Mouse (Mus musculus): Measurements from ENCODE around the gene Hoxc9. TPM values are rescaled to one million over a fixed set of nuclear protein-coding genes. Genes with fewer than 3 reads are reported as not detected.

Gene Hoxc9
- polyA plus RNA-seq, 1 experiment = not detected

DNA sequence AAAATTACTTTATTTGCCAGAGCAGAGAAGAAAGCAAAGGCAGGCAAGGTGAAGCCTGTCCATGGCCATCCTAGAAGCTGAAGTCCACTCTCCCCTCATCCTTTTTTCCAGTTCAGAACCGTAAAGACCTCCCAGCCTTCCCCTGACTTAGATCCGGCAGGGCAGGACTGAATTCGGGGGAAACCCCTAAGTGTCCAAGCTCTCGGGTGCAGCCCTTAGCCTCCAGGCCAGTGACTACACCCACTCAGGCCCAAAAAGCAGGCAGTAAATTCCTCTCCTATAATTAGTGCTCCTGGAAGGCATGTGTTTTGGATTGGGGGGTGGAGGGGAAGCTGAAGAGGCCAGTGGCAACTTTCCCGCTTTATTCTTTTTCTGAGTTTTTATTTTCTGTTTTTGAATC is 29.6 kb downstream of the Hoxc9 start:
- TF ChIP-seq POLR2A (IDR thresholded peaks at IDR 0.05; ENCODE audit: borderline replicate concordance, extremely low read depth, insufficient read depth, insufficient read length, poor library complexity, severe bottlenecking) = no peak
- TF ChIP-seq CTCF (IDR thresholded peaks at IDR 0.05; ENCODE audit: borderline replicate concordance, extremely low read depth, insufficient read depth, insufficient read length) = no peak
- DNase-seq (ENCODE audit: low read depth) = no peak

DNA sequence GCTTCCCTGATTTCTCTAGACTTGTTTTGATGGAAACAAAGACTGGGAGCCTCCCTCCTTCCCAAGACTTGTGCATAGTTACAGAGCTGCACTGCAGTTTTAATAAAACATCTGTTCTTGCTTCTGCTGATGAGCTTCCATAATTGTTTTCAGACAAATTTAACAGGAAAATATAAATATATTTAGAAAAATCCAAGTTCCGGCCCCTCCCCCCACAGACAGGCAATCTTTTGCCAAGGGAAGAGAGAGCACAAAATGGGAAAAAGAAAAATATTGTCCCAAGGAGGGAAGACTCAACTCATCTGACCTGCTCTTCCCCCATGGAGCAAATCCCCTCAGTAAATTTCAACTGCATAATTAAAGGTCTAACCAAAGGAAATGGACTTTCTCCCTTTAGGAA is 30.1 kb downstream of the Hoxc9 start:
- no peak for DNase-seq (ENCODE audit: low read depth)
- TF ChIP-seq CTCF (IDR thresholded peaks at IDR 0.05; ENCODE audit: borderline replicate concordance, extremely low read depth, insufficient read depth, insufficient read length) (no peak), POLR2A (IDR thresholded peaks at IDR 0.05; ENCODE audit: borderline replicate concordance, extremely low read depth, insufficient read depth, insufficient read length, poor library complexity, severe bottlenecking) (no peak)

DNA sequence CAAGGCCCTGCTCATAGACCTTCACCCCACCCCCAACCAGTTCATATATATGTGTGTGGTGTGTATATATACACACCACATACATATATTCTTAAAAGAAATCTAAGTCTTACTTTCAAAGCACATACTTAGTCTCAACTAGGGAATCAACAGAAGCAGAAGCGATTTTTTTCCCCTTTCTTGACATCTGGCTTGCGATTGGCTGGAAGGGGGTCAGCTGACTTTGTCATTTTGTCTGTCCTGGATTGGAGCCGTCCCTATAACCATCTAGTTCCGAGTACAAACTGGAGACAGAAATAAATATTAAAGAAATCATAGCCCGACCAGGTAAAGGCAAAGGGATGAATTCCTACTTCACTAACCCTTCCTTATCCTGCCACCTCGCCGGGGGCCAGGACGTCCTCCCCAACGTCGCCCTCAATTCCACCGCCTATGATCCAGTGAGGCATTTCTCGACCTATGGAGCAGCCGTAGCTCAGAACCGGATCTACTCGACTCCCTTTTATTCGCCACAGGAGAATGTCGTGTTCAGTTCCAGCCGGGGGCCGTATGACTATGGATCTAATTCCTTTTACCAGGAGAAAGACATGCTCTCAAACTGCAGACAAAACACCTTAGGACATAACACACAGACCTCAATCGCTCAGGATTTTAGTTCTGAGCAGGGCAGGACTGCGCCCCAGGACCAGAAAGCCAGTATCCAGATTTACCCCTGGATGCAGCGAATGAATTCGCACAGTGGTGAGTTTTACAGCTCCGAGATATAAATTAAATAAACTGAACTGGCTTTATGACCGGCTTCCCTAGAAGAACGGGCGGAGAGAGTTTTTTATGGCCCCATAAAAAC is 33.2 kb downstream of the Hoxc9 start:
- DNase-seq (ENCODE audit: low read depth) = no peak
- no peak for TF ChIP-seq POLR2A (IDR thresholded peaks at IDR 0.05; ENCODE audit: borderline replicate concordance, extremely low read depth, insufficient read depth, insufficient read length, poor library complexity, severe bottlenecking)
- no peak for TF ChIP-seq CTCF (IDR thresholded peaks at IDR 0.05; ENCODE audit: borderline replicate concordance, extremely low read depth, insufficient read depth, insufficient read length)

DNA sequence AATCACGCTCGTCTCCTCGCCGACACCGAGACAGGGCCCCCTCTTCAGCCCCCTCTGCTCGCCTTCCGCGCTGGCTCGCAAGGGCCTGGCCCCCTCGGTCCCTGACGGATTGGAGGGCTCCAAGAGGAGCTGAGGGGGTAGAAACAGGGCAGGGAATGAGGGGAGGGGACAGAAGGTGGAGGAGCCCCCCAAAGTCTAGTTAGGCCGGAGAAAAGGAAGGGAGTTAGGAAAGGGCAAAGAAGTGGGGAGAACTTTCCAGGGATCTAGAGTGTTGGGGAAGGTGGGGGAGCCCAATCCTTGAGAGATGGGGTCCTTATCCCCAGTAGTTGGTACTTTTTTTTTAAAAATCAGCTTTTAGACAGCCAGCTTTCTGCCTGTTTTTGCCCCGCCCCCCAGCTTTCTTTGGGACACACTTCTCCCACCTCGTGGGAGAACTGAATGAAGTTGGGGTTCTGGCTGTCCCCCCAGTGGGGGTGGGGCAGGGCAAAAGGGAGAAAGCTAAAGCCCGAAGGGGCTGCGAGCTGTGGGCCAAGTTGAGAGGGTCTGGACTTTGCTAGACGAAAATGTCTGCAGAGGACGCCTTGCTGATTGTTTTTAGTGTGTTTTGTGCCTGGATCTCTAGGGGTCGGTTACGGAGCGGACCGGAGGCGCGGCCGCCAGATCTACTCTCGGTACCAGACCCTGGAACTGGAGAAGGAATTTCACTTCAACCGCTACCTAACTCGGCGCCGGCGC is 34.0 kb downstream of the Hoxc9 start:
- DNase-seq (ENCODE audit: low read depth) = no peak

DNA sequence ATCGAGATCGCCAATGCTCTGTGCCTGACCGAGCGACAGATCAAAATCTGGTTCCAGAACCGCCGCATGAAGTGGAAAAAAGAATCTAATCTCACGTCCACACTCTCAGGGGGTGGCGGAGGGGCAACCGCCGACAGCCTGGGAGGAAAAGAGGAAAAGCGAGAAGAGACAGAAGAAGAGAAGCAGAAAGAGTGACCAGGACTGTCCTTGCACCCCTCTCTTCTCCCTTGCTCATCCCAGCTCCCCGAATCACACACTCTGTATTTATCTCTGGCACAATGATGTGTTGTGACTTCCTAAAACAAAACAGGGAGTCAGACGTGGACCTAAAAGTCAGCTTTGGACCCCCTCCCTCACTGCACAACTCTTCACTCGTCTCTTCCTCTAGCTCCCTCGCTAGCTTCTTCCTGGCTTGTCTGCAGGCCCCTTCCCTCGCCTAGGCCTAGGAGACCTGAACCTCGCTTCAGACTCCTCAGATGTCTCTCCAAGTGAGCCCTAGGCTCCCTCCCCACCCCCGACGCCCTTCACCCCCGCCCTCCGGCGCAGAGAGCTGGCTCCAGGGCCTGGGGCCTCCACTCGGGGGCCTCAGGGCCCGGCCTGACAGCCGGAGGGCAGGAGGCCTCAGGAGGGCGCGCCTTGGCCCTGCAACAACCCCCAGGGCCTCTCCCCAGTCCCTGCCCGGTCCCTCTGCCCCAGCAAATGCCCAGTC is 34.8 kb downstream of the Hoxc9 start:
- no peak for TF ChIP-seq CTCF (IDR thresholded peaks at IDR 0.05; ENCODE audit: borderline replicate concordance, extremely low read depth, insufficient read depth, insufficient read length)
- no peak for TF ChIP-seq POLR2A (IDR thresholded peaks at IDR 0.05; ENCODE audit: borderline replicate concordance, extremely low read depth, insufficient read depth, insufficient read length, poor library complexity, severe bottlenecking)
- DNase-seq (ENCODE audit: low read depth) = no peak

More for the DNA sequence above, 34.0 kb downstream of the Hoxc9 start:
- TF ChIP-seq CTCF (IDR thresholded peaks at IDR 0.05; ENCODE audit: borderline replicate concordance, extremely low read depth, insufficient read depth, insufficient read length) = no peak
- TF ChIP-seq POLR2A (IDR thresholded peaks at IDR 0.05; ENCODE audit: borderline replicate concordance, extremely low read depth, insufficient read depth, insufficient read length, poor library complexity, severe bottlenecking) = no peak

DNA sequence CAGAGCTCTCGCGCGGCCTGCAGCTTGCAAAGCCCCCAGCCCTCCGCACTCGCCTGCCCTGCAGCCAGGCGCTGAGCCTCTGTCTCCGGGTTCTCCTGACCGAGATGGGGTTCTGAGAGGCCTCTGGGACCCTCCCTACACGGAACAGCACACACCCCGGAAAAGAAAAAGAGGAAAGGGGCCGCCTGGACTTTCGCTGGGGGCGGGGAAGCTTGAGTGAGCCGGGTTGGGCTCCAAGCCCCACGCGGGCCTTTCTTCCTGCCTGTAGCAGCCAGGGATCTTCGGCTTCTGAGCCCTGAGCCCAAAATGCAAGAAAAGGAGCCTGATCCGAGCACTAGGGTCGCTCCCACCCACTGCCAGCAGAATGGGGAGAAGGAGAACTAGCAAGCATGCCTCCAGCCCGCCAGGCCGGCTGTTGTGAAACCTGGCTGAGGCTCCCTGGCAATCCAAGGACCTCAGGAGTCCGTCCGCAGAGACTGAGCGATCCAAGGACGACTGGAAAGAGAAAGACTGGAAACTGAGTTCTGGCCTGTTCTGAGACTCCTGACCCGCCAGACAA is 35.8 kb downstream of the Hoxc9 start:
- no peak for DNase-seq (ENCODE audit: low read depth)
- no peak for TF ChIP-seq CTCF (IDR thresholded peaks at IDR 0.05; ENCODE audit: borderline replicate concordance, extremely low read depth, insufficient read depth, insufficient read length)
- TF ChIP-seq POLR2A (IDR thresholded peaks at IDR 0.05; ENCODE audit: borderline replicate concordance, extremely low read depth, insufficient read depth, insufficient read length, poor library complexity, severe bottlenecking) = no peak

DNA sequence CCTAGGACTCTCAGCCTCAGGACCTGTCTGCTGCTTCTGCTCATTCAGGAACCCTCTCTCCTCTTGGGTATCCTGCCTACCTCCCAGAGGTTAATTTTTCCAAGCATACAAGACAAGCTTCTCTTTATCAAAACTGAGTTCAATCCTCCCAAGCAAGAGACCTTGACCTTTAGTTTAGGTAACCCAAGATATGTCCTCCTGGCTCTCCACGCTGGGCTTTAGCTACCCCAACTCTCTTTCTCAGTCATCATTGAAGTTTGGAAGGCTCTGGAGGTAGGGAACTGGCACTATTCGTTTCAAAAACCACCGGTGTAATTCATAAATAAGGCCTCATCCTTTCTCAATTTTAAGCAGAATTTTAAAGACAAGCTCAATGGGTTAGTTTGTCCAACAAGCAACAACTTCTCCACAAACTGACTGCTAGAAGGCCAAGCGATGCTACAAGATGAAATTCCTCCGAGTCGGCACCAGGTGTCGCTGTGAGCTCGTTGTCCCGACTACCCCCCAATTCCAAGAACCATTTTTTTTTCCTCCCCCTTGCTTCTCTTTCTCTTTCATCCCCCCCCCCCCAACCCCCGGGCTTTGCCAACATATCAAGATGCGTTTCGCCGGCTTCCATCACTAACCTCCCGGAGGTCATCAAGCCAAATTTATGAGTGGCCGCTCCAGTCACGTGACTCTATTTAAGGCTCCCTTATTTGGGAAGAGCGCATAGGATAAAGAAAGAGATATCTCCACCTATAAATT is 37.2 kb downstream of the Hoxc9 start:
- TF ChIP-seq CTCF (IDR thresholded peaks at IDR 0.05; ENCODE audit: borderline replicate concordance, extremely low read depth, insufficient read depth, insufficient read length) (peak; percentile 88), POLR2A (IDR thresholded peaks at IDR 0.05; ENCODE audit: borderline replicate concordance, extremely low read depth, insufficient read depth, insufficient read length, poor library complexity, severe bottlenecking) (no peak)
- peak; percentile 80 for DNase-seq (ENCODE audit: low read depth)

DNA sequence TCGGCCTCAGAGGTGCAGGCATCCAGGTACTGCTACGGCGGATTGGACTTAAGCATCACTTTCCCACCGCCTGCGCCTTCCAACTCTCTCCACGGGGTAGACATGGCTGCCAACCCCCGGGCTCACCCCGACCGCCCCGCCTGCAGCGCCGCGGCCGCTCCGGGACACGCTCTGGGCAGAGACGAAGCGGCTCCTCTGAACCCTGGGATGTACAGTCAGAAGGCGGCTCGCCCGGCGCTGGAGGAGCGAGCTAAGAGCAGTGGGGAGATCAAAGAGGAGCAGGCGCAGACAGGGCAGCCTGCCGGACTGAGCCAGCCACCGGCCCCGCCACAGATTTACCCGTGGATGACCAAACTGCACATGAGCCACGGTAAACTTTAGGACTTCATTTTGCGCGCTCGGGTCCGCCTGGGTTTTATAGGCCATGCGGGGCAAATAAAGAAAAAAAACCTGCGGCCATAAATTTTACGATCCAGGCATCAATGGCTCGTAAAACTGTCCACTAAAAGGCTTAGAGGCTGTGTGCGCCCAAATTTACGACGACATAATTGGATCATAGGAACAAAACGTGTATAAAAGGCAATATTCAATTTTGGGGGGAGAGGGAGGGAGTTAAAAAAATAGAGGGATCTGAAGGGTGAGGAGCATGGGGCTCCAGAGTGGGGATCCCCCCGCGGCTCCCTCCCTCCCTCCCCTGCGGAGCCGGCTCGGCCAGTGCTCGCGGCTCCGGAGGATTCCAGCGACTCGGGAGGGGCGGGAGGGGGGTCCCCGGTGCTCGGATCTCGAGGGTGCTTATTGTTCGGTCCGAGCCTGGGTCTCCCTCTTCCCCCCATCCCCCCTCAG is 38.1 kb downstream of the Hoxc9 start:
- no peak for DNase-seq (ENCODE audit: low read depth)
- TF ChIP-seq CTCF (IDR thresholded peaks at IDR 0.05; ENCODE audit: borderline replicate concordance, extremely low read depth, insufficient read depth, insufficient read length) (no peak), POLR2A (IDR thresholded peaks at IDR 0.05; ENCODE audit: borderline replicate concordance, extremely low read depth, insufficient read depth, insufficient read length, poor library complexity, severe bottlenecking) (no peak)

DNA sequence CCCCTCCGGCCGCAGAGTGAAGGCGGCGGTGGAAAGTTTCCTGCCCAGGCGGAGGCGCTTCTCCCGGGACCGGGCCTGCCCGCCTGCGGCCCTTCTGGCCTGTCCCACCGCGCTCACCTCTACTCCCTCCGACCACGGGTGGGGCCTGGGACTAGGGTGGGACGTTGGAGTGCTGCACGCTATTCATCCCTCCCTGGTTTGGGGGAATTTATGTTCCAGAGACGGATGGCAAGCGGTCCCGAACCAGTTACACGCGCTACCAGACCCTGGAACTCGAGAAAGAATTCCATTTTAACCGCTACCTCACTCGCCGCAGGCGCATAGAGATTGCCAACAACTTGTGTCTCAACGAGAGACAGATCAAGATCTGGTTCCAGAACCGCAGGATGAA is 38.8 kb downstream of the Hoxc9 start:
- TF ChIP-seq POLR2A (IDR thresholded peaks at IDR 0.05; ENCODE audit: borderline replicate concordance, extremely low read depth, insufficient read depth, insufficient read length, poor library complexity, severe bottlenecking) (no peak), CTCF (IDR thresholded peaks at IDR 0.05; ENCODE audit: borderline replicate concordance, extremely low read depth, insufficient read depth, insufficient read length) (no peak)
- no peak for DNase-seq (ENCODE audit: low read depth)

Measured in brain, embryonic 14.5 days (tissue).